Mouse (Mus musculus) duodenum, adult 2 months (tissue): Measurements from ENCODE around the gene Gm10840. TPM values are rescaled to one million over a fixed set of nuclear protein-coding genes. Genes with fewer than 3 reads are reported as not detected.

Experiments
- polyA plus RNA-seq: library from polyadenylated mRNA; depleted of rRNA; stranded (reverse); fragments of >200 nt; gene quantifications from 2 replicates; pipeline ENCODE4 v1.2.3, GENCODE M21; 2012; ENCODE audit warnings: low replicate concordance; rRNA removed

Gm10840 gene
- not detected in 2 replicates for polyA plus RNA-seq

DNA sequence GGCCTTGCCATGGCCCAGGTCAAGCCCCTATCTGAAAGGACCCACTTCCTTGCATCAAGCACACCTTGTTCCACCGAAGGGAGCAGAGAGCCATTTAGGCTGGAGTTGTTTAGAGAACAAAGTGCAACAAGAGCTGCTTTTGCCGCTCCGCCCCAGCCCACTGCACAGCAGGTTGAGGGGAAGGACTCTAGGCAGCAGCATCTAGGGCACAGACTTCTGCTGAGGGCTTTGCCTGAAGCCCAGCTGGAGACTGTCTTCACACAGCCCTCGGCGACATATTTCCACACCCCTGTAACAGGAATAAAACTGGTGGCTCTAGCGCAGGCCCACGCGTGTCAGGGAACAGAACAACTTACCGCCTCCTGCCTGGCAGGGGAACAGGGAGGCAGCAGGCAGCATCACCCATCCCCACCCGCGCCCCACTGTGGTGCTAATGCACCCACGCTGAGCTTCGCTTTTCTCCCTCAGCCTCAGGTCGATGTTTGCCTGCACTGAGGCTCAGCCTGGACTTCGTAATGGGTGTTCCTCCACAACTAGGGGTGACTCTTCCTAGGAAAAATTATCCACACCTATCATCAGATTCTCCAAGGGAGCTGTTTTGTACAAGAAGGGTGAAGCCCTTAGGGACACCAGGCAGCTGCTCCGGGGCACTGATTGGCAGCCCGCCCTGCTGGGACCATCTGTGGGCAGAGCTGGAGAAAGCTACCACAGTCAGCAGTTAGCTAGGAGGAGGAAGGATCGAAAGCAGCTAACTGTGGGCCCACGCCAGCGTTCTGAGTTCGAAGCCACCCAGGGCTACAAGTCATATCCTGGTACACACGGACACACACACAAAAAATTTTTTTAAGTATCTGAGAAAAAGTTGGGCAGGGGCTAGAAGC is at the start of gene Gm10840, which contains the start of gene Limd2:
TSS of gene Gm10840 (plus strand) at position 10 of the 881 bp plus-strand sequence.
TSS of gene Limd2 (minus strand) at position 20 of the 881 bp plus-strand sequence.

DNA sequence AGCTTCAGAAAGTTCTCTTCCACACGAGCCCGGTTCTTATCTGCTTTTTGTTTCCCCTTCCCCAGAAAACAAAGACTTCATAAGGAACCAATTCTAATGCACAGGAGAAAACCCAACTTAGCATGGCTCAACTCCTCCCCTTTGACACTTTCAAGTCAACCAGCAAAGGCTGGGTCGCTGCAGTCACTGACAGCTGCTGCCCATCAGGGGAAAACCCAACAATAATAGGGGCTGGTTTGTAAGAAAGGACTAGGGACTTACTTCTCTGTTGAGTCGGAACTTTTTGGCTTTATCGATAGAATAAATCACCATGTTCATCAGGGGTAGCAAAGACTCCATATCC is 41.4 kb downstream of the Gm10840 start, which contains the start of gene Strada:
TSS of gene Strada (minus strand) at position 46 of the 343 bp plus-strand sequence.

Other genes with a start within 250 kb of the Gm10840 start
- gene Cyb561, start 207.5 kb upstream of the Gm10840 start, polyA plus RNA-seq: 37.2 and 62.5 TPM in 2 replicates
- gene Ace, start 192.9 kb upstream of the Gm10840 start, polyA plus RNA-seq: 154 and 931 TPM in 2 replicates
- not detected in 2 replicates for gene Ace3, start 166.2 kb upstream of the Gm10840 start, polyA plus RNA-seq
- 1.1 and 2.2 TPM in 2 replicates for gene Kcnh6, start 152.7 kb upstream of the Gm10840 start, polyA plus RNA-seq
- 34.0 and 47.0 TPM in 2 replicates for gene Dcaf7, start 124.0 kb upstream of the Gm10840 start, polyA plus RNA-seq
- gene Taco1, start 94.8 kb upstream of the Gm10840 start, polyA plus RNA-seq: 11.2 and 12.8 TPM in 2 replicates
- gene Map3k3, start 76.2 kb upstream of the Gm10840 start, polyA plus RNA-seq: 7.4 and 7.6 TPM in 2 replicates
- gene Limd2, start within 50 bp of the Gm10840 start, polyA plus RNA-seq: 16.2 and 20.3 TPM in 2 replicates
- 5.2 and 7.4 TPM in 2 replicates for gene Strada, start 41.3 kb downstream of the Gm10840 start, polyA plus RNA-seq
- 2.6 and 3.5 TPM in 2 replicates for gene Ccdc47, start 55.5 kb downstream of the Gm10840 start, polyA plus RNA-seq
- 2.5 and 3.0 TPM in 2 replicates for gene Ddx42, start 56.1 kb downstream of the Gm10840 start, polyA plus RNA-seq
- 1.5 and 6.2 TPM in 2 replicates for gene Ftsj3, start 95.2 kb downstream of the Gm10840 start, polyA plus RNA-seq
- 11.1 and 14.4 TPM in 2 replicates for gene Psmc5, start 95.3 kb downstream of the Gm10840 start, polyA plus RNA-seq
- 61.0 and 82.0 TPM in 2 replicates for gene Smarcd2, start 112.1 kb downstream of the Gm10840 start, polyA plus RNA-seq
- gene Tcam1, start 115.8 kb downstream of the Gm10840 start, polyA plus RNA-seq: not detected in 2 replicates
- gene Gh, start 141.0 kb downstream of the Gm10840 start, polyA plus RNA-seq: 0.19 TPM in 1 of 2 replicates, not detected in the other
- 5.9 and 13.6 TPM in 2 replicates for gene Cd79b, start 153.9 kb downstream of the Gm10840 start, polyA plus RNA-seq
- 0.02 and 0.08 TPM in 2 replicates for gene Scn4a, start 192.4 kb downstream of the Gm10840 start, polyA plus RNA-seq
- 0.86 and 1.0 TPM in 2 replicates for gene Prr29, start 204.6 kb downstream of the Gm10840 start, polyA plus RNA-seq
- 8.4 and 10.5 TPM in 2 replicates for gene Icam2, start 227.2 kb downstream of the Gm10840 start, polyA plus RNA-seq